Mouse (Mus musculus) midbrain, embryonic 14.5 days (tissue): ENCODE measurements around the gene Tuba3a. TPM values are rescaled to one million over a fixed set of nuclear protein-coding genes. Genes with fewer than 3 reads are reported as not detected.

Experiments used
- ATAC-seq: fragments of 200-750 bp; cut with Nextera tagmentation; 2 replicates; pipeline ENCODE4 v1.8.0; 2017; ENCODE audit warnings: moderate number of reproducible peaks, moderate library complexity; ENCODE audit not compliant: low FRiP score, low TSS enrichment
- DNase-seq: peaks from one replicate; pipeline ENCODE4 v3.0.0-alpha.2; 2015
- H3K27ac ChIP-seq: fragments of 300-500 bp; sonication (generic); replicated peaks from 2 replicates; pipeline ENCODE4 v1.5.1; 2014; ENCODE audit warnings: mild to moderate bottlenecking, low read depth, low read length, moderate library complexity
- H3K27me3 ChIP-seq: fragments of 300-500 bp; sonication (generic); 2 replicates; pipeline ENCODE4 v1.6.1; 2014; ENCODE audit warnings: low read length, control low read depth, mixed read lengths; ENCODE audit not compliant: control insufficient read depth, insufficient read depth
- H3K36me3 ChIP-seq: fragments of 300-500 bp; sonication (generic); 2 replicates; pipeline ENCODE4 v1.6.1; 2014; ENCODE audit warnings: low read length, control low read depth; ENCODE audit not compliant: control insufficient read depth, insufficient read depth
- H3K4me1 ChIP-seq: fragments of 300-500 bp; sonication (generic); 2 replicates; pipeline ENCODE4 v1.6.1; 2014; ENCODE audit warnings: mild to moderate bottlenecking, antibody characterized with exemption, low read length, control low read depth; ENCODE audit not compliant: control insufficient read depth, insufficient read depth
- H3K4me2 ChIP-seq: fragments of 300-500 bp; sonication (generic); 2 replicates; pipeline ENCODE4 v1.6.1; 2014; ENCODE audit warnings: mild to moderate bottlenecking, low read length, moderate library complexity
- H3K4me3 ChIP-seq: fragments of 300-500 bp; sonication (generic); replicated peaks from 2 replicates; pipeline ENCODE4 v1.5.1; 2014; ENCODE audit warnings: low read depth, low read length
- H3K9ac ChIP-seq: fragments of 300-500 bp; sonication (generic); replicated peaks from 2 replicates; pipeline ENCODE4 v1.6.1; 2014; ENCODE audit warnings: mild to moderate bottlenecking, low read length, moderate library complexity
- H3K9me3 ChIP-seq: fragments of 300-500 bp; sonication (generic); 2 replicates; pipeline ENCODE4 v1.6.1; 2016; ENCODE audit warnings: low read length, control low read depth, mixed read lengths; ENCODE audit not compliant: control insufficient read depth
- WGBS: fragments of 180-500 bp; shearing (Covaris S2); extraction: QIAGEN DNeasy Blood & Tissue Kit; methylation state at CpG from one replicate; pipeline ENCODE4 v1.1.7; 2014; 5-methylcytosine and 5-hydroxymethylcytosine counted together
- polyA plus RNA-seq: library from polyadenylated mRNA; unstranded; fragments of >200 nt; fragmentation: Nextera tagmentation; extraction: Ambion mirVana; gene quantifications from 2 replicates; pipeline ENCODE4 v1.2.1, GENCODE M21; 2014

Gene Tuba3a
- polyA plus RNA-seq, 1 experiment from 2014 or later: not detected

DNA sequence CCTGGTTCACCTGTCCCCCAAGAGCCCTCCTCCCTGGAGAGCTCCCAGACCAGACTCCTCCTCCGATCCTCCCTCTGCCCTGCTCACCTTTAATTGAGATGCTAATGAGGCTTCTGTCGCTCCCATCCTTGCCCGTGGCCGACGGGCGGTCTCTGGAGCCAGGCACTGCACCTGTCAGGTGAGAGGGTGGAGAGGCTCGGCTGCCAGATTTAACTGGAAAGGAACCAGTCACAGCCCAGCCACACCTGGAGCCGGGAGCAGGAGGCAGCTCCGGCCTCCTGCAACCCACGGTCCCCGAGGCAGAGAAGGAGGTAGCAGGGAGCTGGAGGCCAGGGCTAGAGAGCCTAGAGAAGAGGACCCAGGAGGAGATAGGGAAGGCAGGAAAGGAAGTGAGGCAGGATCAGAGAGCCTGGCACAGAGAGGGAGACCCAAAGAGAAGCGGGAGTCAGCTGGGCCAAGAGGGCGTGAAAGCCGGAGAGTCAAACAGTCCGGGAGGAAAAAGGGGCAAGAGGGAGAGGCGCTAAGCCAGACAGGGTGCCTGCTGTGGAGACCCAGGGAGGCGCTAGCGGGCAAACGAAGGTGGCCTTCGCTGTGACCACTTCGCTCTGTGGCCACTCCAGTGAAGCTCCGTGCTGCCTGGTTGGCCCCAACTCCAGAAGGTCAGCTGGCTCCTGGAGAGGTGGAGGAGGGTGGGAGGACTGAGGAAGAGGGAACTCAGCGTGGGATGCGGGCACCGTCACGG is 35.4 kb upstream of the Tuba3a start:
- H3K9ac ChIP-seq: no peak overlapping the region
- H3K27me3 ChIP-seq: peaks cover 30% of the 10 kb centered on the region
- 8% methylated on average over 26 of the region's 26 CpGs for WGBS
- H3K4me1 ChIP-seq: no peaks in the 10 kb centered on the region; the same call in 1 of the 2 replicates
- H3K27ac ChIP-seq: no peak overlapping the region
- no peaks in the 10 kb centered on the region for H3K9me3 ChIP-seq
- ATAC-seq (no peak), DNase-seq (no peak)
- H3K4me2 ChIP-seq: no peak overlapping the region
- no peak overlapping the region for H3K4me3 ChIP-seq
- H3K36me3 ChIP-seq: no peaks in the 10 kb centered on the region

DNA sequence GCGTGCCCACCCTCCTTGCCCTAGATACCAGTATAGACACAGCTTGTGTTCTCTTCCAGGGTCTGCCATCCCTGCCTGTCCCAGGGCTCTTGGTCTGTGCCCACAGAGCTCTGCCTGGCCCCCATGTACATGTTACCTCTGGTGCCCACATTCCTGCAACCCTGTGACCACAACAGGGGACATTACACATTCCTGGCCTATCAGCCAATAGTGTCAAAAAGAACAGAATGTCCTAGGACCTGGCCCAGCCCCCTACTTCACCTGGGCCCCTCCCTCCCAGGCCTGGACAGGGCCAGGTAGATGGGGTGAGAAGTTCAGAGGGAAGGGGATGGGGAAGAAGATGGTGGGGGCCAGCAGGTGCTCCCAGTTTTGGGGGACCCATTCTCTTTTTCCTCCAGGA is 34.5 kb upstream of the Tuba3a start, which contains the start of gene Scnn1a:
Gene Scnn1a (plus strand): TSS at position 337 of the 400 bp plus-strand sequence.
- Histone ChIP-seq H3K27ac (no peak within 1 kb of the TSS), H3K4me2 (no peak within 1 kb of the TSS), H3K4me3 (no peak within 1 kb of the TSS), H3K9me3 (no peaks in the 10 kb centered on the region), H3K36me3 (no peaks in the 10 kb centered on the region), H3K4me1 (no peaks in the 10 kb centered on the region; the same call in 1 of the 2 replicates), H3K27me3 (peaks cover 30% of the 10 kb centered on the region), H3K9ac (no peak within 1 kb of the TSS)
- no peak for ATAC-seq
- no peak for DNase-seq
- 96% methylated on average over 1 of the region's 1 CpGs for WGBS

DNA sequence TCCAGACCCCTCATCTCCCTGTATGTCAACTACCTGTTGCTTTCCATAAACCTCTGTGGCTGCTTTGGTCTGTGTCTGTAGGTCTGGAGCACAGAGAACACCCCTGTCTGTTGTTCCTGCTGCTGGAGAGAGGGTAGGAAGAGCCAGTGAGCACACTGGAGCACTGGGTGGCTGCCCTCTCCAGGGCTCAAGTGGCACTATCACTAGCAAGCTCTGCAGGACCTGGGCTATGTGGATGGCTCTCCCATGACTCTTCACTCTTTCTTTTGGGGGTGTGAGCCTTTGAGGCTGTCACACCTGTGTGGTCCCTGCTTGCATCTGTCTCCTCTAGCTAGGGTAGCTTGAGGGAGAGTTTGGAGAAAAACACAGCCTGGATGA is 34.1 kb upstream of the Tuba3a start:
- ATAC-seq: no peak
- H3K9ac ChIP-seq: no peak overlapping the region
- peaks cover 30% of the 10 kb centered on the region for H3K27me3 ChIP-seq
- no peaks in the 10 kb centered on the region; the same call in 1 of the 2 replicates for H3K4me1 ChIP-seq
- H3K27ac ChIP-seq: no peak overlapping the region
- no peak overlapping the region for H3K4me2 ChIP-seq
- no peaks in the 10 kb centered on the region for H3K9me3 ChIP-seq
- no peak for DNase-seq
- H3K36me3 ChIP-seq: no peaks in the 10 kb centered on the region
- H3K4me3 ChIP-seq: no peak overlapping the region

DNA sequence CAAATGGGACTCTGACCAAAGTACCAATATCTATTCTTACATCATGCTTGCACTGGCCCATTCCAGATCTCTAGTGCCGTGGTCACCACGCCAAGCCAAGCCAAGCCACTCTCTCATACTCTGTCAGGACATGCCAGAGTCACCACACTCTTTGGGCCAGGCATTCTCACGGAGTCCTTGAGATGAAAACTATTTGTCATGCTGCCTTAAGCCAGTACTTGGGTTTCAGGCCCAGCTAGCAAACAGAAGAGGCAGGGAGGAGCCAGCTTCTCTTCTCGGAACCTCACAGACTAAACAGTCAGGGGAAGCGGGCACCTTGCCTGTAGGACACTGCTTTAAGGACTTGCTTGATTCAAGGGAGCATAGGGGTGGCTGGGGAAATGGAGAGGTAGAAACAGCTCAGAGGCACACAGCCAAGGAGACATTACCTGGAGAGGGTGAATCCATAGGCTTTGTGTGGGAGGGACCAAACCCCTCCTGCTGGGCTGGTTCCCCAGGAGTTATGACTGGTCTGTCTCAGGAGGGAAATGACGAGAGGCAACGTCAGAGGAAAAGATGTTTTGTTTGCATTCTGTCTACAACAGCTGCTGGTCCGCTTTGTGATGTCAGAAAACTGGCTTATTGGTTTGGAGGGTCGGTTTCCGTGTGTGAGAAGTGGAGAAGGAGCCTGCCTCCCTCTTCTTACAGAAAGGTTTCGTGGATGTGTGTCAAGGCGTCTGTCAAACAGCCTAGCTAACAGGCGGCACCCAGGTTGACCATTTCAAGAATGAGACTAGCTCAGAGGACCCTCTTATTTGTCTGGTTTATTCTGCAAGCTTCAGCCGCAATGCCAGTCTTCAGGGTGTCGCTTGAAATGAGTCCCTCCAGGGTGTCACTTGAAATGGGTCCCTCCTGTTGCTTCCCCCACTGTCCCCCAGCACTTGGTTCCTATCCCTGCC is 33.4 kb upstream of the Tuba3a start:
- Histone ChIP-seq H3K9me3 (no peaks in the 10 kb centered on the region), H3K27ac (no peak overlapping the region), H3K9ac (no peak overlapping the region), H3K36me3 (no peaks in the 10 kb centered on the region), H3K4me2 (no peak overlapping the region), H3K27me3 (peaks cover 30% of the 10 kb centered on the region), H3K4me3 (no peak overlapping the region), H3K4me1 (peaks cover under 1% of the 10 kb centered on the region; the same call in 1 of the 2 replicates)
- 71% methylated on average over 15 of the region's 15 CpGs for WGBS
- ATAC-seq: no peak
- DNase-seq: no peak

DNA sequence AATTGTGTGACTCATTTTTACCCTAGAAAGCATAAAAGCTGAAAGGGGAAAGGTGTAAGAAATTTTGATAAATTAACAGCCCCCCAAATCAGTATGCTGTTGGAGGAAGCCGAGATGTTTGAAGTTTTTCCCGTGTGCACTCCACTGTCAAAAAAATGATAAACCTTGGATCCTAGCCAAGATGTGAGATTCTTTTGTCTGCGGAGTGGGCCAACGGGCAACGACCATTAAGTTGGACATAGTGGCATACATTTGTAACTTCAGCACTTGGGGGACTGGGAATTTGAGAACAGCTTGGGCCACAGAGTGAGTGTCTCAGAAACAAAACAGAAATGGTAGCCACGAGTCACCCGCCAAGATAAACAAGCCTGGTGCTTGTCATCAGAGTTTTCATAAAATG is 31.2 kb upstream of the Tuba3a start:
- ATAC-seq (no peak), DNase-seq (no peak)
- Histone ChIP-seq H3K9me3 (no peaks in the 10 kb centered on the region), H3K27ac (no peak overlapping the region), H3K27me3 (peaks cover 23% of the 10 kb centered on the region), H3K4me2 (no peak overlapping the region), H3K36me3 (no peaks in the 10 kb centered on the region), H3K4me1 (peaks cover 9% of the 10 kb centered on the region), H3K4me3 (no peak overlapping the region), H3K9ac (no peak overlapping the region)
- WGBS: 57% methylated on average over 7 of the region's 7 CpGs

DNA sequence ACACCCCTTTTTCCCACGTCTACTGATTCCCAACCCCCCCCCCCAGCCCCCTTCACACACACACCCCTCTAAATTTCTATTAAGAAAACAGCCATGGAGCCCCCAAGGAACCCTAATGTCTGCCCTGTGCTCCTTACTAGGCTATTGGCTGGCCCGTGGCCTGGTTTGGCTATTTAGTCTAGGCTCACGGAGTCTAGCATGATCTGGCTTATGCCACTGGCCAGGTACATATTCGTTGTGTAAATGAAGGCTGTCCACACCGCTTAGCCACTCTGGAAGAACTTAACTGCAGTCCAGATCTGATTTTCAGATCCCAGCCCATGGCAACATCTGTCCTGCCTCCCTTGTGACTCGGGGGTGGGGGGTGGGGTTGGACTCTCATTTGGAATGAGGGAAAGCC is 28.9 kb upstream of the Tuba3a start:
- ATAC-seq (no peak), DNase-seq (no peak)
- peaks cover 9% of the 10 kb centered on the region for H3K4me1 ChIP-seq
- peaks cover 2% of the 10 kb centered on the region for H3K27me3 ChIP-seq
- no peak overlapping the region for H3K9ac ChIP-seq
- H3K4me3 ChIP-seq: no peak overlapping the region
- H3K27ac ChIP-seq: no peak overlapping the region
- H3K9me3 ChIP-seq: no peaks in the 10 kb centered on the region
- WGBS: 90% methylated on average over 6 of the region's 6 CpGs
- H3K36me3 ChIP-seq: no peaks in the 10 kb centered on the region
- H3K4me2 ChIP-seq: no peak overlapping the region

DNA sequence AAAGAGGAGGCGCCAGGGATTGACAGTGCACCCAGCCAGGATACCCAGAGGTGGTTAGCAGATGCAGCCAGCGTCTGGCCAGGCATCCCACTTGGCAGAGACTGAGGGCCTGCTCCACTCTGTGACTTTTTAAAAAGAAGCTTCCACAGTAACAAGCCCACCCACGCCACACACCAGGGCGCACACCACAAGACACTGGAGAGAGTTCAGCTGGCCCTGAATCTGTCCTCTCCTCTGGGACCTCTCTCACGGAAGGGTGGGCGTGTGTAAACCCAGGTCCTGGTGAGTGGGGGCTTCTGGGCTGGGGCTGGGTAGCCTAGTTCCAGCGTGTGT is 28.4 kb upstream of the Tuba3a start:
- Histone ChIP-seq H3K4me3 (peak overlapping the region; percentile 31), H3K9ac (peak overlapping the region; percentile 54), H3K27me3 (no peaks in the 10 kb centered on the region), H3K4me2 (peak overlapping the region; percentile 60), H3K9me3 (no peaks in the 10 kb centered on the region), H3K27ac (no peak overlapping the region), H3K4me1 (peaks cover 9% of the 10 kb centered on the region), H3K36me3 (no peaks in the 10 kb centered on the region)
- DNase-seq (no peak), ATAC-seq (peak; percentile 46; the same call in 1 of the 2 replicates)
- WGBS: 49% methylated on average over 7 of the region's 7 CpGs

DNA sequence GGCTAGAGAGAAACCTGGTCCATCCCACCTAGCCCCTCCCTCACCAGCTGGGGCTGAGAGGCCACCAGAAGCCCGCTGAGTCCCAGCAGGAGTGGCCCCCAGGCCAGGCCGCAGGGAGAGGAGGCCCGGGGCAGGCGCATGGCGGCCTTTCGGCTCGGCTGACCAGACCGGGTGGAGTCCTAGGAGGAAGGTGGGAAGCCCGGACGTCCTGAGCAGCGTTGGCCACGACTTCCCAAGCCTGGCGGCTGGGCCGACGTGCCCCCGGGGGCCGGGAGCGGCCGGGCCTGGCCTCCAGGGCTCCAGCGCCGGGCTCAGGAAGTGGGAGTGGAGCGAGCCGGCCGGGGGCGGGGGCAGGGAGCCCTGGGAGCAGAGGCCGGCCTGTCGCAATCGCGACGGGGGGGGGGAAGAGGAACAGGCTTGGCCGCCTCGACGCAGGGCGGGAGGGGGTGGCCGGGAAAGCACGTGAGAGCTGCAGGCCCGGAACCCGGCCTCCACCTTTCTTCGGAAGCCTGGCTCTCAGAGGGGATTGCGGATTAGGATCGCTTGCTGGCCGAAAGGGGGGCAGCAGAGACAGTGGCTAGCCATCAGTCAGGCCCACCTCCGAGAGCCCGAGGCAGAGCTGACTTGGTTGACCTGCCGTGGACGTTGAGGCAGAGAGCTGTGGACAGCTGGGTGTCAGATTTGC is 27.8 kb upstream of the Tuba3a start, which contains the start of gene Ltbr:
Gene Ltbr (minus strand): TSS at position 340 of the 685 bp plus-strand sequence.
- Histone ChIP-seq H3K4me3 (peak within 1 kb of the TSS; percentile 31), H3K27ac (0 out of 2 replicates have a peak within 1 kb of the TSS, but pooled peaks have one; percentile 26), H3K9ac (peak within 1 kb of the TSS; percentile 54), H3K27me3 (no peaks in the 10 kb centered on the region), H3K4me2 (peak within 1 kb of the TSS; percentile 60), H3K36me3 (no peaks in the 10 kb centered on the region), H3K9me3 (no peaks in the 10 kb centered on the region), H3K4me1 (peaks cover 9% of the 10 kb centered on the region)
- WGBS: 3% methylated on average over 46 of the region's 46 CpGs
- ATAC-seq: peak; percentile 68
- DNase-seq: peak; percentile 69
